Mouse (Mus musculus) ES-E14 (cell line): ENCODE data around the gene Cep164. TPM values are rescaled to one million over a fixed set of nuclear protein-coding genes. Genes with fewer than 3 reads are reported as not detected.

ENCODE experiments used
- DNase-seq: peaks from one replicate; pipeline ENCODE4 v3.0.0-alpha.2; 2013; ENCODE audit warnings: low read depth, low spot score
- H3K27ac ChIP-seq: 2 replicates; pipeline ENCODE4 v1.5.1; 2012; ENCODE audit warnings: low read depth, mild to moderate bottlenecking, low read length, moderate library complexity, mixed read lengths; ENCODE audit not compliant: poor library complexity, insufficient read depth, severe bottlenecking
- H3K36me3 ChIP-seq: 2 replicates; pipeline ENCODE4 v1.6.1; 2012; ENCODE audit warnings: mild to moderate bottlenecking, low read length, moderate library complexity, mixed read lengths; ENCODE audit not compliant: control insufficient read depth, poor library complexity, insufficient read depth, severe bottlenecking
- H3K4me1 ChIP-seq, 2 experiments: fragments of 150-350 bp in 1 of 2; sonication (generic) in 1 of 2; 2 replicates each; pipeline ENCODE4 v1.6.1; 2012; ENCODE audit warnings: low read length in 2 of 2, mild to moderate bottlenecking in 1 of 2, mixed read lengths in 1 of 2; ENCODE audit not compliant: control insufficient read depth in 2 of 2, insufficient read depth in 2 of 2, poor library complexity in 1 of 2
- H3K4me3 ChIP-seq, 2 experiments: fragments of 150-350 bp in 1 of 2; sonication (generic) in 1 of 2; 2 replicates each; pipeline ENCODE4 v1.5.1; 2012; ENCODE audit warnings: low read length in 2 of 2, low read depth in 1 of 2, mild to moderate bottlenecking in 1 of 2, mixed read lengths in 1 of 2; ENCODE audit not compliant: insufficient read depth in 1 of 2, poor library complexity in 1 of 2, severe bottlenecking in 1 of 2
- H3K9ac ChIP-seq: 2 replicates; pipeline ENCODE4 v1.6.1; 2012; ENCODE audit warnings: low read depth, mild to moderate bottlenecking, low read length, mixed read lengths; ENCODE audit not compliant: poor library complexity, insufficient read depth, severe bottlenecking
- H3K9me3 ChIP-seq: fragments of 150-350 bp; sonication (generic); 2 replicates; pipeline ENCODE4 v1.6.1; 2012; ENCODE audit warnings: low read depth, mild to moderate bottlenecking, low read length; ENCODE audit not compliant: control insufficient read depth, insufficient read depth
- CHD2 ChIP-seq: IDR thresholded peaks from 2 replicates; pipeline ENCODE4 v1.6.1; 2014; ENCODE audit warnings: mild to moderate bottlenecking, low read depth, low read length, inconsistent platforms
- HCFC1 ChIP-seq: IDR thresholded peaks from 2 replicates; pipeline ENCODE4 v1.6.1; 2012; ENCODE audit warnings: low read length, inconsistent platforms, borderline replicate concordance; ENCODE audit not compliant: insufficient read depth
- MAFK ChIP-seq: IDR thresholded peaks from 2 replicates; pipeline ENCODE4 v1.6.1; 2014; ENCODE audit warnings: mild to moderate bottlenecking, low read depth, low read length, inconsistent platforms; ENCODE audit not compliant: insufficient read depth
- ZC3H11A ChIP-seq: IDR thresholded peaks from 2 replicates; pipeline ENCODE4 v1.6.1; 2012; ENCODE audit warnings: low read depth, mild to moderate bottlenecking, inconsistent platforms, low read length, borderline replicate concordance
- ZNF384 ChIP-seq: IDR thresholded peaks from 2 replicates; pipeline ENCODE4 v1.6.1; 2012; ENCODE audit warnings: low read depth, low read length, inconsistent platforms
- in situ Hi-C, 2 experiments: fragments of 600-800 bp; cut with MboI; formaldehyde crosslinking; loops; one replicate each; pipeline ENCODE4 v1.15.1; 2025; ENCODE audit warnings: low sequenced_read_pairs in 2 of 2, inconsistent platforms in 1 of 2; ENCODE audit not compliant: unreplicated experiment in 2 of 2
- total RNA-seq: library from RNA; depleted of rRNA; stranded (reverse); fragments of 300-350 nt; gene quantifications from 2 replicates; pipeline ENCODE4 v1.2.3, GENCODE M21; 2012; rRNA removed

Cep164 gene
- total RNA-seq: 19.1 and 20.0 TPM in 2 replicates

DNA sequence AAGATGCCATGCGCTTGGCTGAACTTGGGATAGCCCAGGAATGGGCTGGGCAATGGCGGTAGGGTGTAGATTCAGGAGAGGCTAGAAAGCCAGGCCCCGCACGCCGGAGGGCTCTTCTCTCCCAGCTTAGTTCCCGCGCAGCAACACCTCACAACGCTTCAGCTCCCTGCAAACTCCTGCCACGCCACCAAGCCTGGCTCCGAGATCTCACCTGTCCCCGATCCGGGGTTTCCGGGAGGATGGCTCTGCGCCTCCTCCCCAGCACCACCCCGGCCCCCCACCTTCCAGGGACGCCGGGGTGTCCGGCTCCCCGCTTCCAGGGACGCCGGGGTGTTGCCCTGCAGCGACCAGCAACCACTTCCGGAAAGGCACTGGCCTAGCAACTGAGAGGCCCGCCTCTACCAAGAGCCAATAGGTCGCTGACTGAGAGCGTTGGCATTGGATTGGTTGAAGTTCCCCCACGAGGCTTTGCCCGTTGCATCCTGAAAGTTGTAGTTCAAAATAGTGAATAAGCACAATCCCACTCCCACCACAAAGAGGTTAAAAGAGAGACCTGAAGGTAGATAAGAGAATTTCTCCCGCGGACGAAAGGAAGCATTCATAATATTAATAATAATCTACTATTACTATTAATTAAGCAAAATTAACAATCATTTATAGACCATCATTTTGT lies at the start of gene Cep164:
Gene Cep164, minus strand, starts transcription at position 401 of the 673 bp plus-strand sequence.
- Histone ChIP-seq H3K9me3 (no peaks in the 10 kb centered on the region), H3K27ac (no peak within 1 kb of the TSS)
- peak; percentile 75 for DNase-seq

DNA sequence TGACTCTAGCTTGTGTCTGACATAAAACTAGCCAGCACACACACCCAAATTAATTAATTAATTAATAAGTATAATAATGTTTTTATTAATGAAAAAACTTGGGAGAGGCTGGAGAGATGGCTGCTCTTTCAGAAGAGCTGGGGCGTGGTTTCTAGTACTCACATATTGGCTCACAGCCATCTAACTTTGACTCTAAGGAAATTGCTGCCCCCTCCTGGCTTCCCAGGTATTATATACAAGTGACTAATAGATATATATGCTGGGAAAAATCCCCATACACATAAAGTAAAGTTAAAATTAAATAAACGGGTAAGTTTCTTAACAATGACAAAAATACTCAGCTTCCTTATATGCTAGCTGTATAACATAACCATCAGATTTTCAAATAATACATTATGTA lies 49.4 kb upstream of the Cep164 start:
- DNase-seq: peak; percentile 19
- H3K27ac ChIP-seq: no peak overlapping the region
- in situ Hi-C loops: no loop called here

More for the DNA sequence above, at the start of gene Cep164:
- Histone ChIP-seq H3K9ac (peak within 1 kb of the TSS; percentile 80), H3K4me1 (no peaks in the 10 kb centered on the region), H3K4me3 (peak within 1 kb of the TSS; percentile 85), H3K36me3 (no peaks in the 10 kb centered on the region)
- TF ChIP-seq MAFK (no peak), CHD2 (peak; percentile 45; the same call in 1 of the 2 replicates)
- in situ Hi-C loops: no loop called here

DNA sequence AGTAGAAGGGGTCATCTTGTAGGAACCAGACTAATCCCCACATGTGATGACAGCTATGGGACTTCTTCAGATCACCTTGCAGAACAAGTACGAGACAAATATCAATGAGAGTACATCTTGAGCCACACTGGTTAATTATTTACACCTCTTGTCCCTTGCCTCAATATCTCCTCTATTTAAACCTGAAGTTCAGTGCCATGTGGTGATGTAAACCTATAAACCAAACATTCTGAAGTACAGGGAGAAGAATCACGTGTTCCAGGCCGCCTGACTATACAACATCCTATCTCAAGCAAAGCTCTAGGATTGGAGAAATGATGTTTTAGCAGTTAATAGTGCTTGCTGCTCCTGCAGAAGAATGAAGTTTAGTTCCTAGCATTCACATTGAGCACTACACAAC lies 41.8 kb upstream of the Cep164 start:
- Histone ChIP-seq H3K9me3 (no peaks in the 10 kb centered on the region), H3K27ac (no peak overlapping the region), H3K4me3 (no peak overlapping the region), H3K4me1 (no peaks in the 10 kb centered on the region), H3K36me3 (peaks cover 14% of the 10 kb centered on the region; the same call in 1 of the 2 replicates), H3K9ac (no peak overlapping the region)
- TF ChIP-seq MAFK (no peak), CHD2 (no peak), ZC3H11A (no peak), ZNF384 (no peak), HCFC1 (no peak)
- in situ Hi-C loops: no loop called here
- no peak for DNase-seq

More for the DNA sequence above, 49.4 kb upstream of the Cep164 start:
- Histone ChIP-seq H3K4me3 (no peak overlapping the region), H3K9me3 (no peaks in the 10 kb centered on the region), H3K9ac (no peak overlapping the region), H3K36me3 (no peaks in the 10 kb centered on the region), H3K4me1 (no peaks in the 10 kb centered on the region)
- TF ChIP-seq CHD2 (no peak), MAFK (no peak), ZNF384 (no peak), HCFC1 (no peak), ZC3H11A (no peak)

DNA sequence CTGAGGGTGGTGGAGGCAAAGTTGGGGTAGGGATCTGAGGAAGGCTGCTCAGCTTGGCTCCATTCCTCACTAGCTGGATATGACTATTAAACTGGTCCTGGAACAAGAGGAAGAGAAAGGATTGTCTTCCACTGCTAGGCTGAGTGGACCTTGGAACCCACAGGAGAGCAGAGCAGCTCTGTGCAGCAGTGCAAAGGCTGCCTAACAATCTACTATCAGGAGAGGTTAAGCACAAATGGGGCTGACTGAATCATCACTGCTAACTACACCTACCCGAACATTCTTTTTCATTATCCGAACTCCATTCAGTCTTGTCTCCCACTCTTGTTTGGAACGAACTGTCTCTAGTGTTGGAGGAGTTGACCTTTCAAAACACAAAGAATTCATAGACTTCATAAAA lies 40.7 kb upstream of the Cep164 start:
- H3K9me3 ChIP-seq: no peaks in the 10 kb centered on the region
- DNase-seq: no peak
- no peaks in the 10 kb centered on the region for H3K4me1 ChIP-seq
- peaks cover 16% of the 10 kb centered on the region; the same call in 1 of the 2 replicates for H3K36me3 ChIP-seq
- H3K4me3 ChIP-seq: no peak overlapping the region
- H3K9ac ChIP-seq: no peak overlapping the region
- TF ChIP-seq ZNF384 (no peak), HCFC1 (no peak), MAFK (no peak), ZC3H11A (no peak), CHD2 (no peak)
- in situ Hi-C loops: no loop called here
- no peak overlapping the region for H3K27ac ChIP-seq

DNA sequence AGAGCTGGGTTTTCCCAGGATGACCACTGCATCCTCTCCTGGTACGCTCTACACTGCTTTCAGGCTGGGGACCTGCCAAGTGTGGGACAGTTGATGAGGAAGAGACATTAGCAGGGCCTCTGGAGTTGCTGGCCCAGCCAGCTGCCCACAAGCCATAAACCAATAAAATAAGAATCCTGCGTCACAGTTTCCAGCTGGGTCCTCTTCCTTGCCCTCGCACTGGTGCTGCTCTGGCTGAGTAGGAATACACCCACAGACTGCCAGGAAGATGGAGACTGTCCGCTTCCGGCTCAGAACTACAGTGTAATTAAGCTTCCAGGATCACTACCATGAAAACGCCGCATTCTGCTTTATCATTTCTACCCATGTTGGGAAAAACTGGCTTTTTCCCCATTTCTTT lies 33.3 kb upstream of the Cep164 start:
- Histone ChIP-seq H3K27ac (no peak overlapping the region), H3K4me3 (no peak overlapping the region), H3K9me3 (no peaks in the 10 kb centered on the region), H3K36me3 (peaks cover 34% of the 10 kb centered on the region), H3K4me1 (peaks cover 2 to 4% of the 10 kb centered on the region in 2 experiments; a peak in 1 of 4 replicates), H3K9ac (no peak overlapping the region)
- TF ChIP-seq HCFC1: no peak
- TF ChIP-seq ZC3H11A: no peak
- TF ChIP-seq ZNF384: no peak
- no peak for TF ChIP-seq MAFK
- TF ChIP-seq CHD2: no peak
- no peak for DNase-seq
- in situ Hi-C loops: no loop called here
